8 mouse cellular contexts compared by ENCODE assay signal in the genomic region with DNA sequence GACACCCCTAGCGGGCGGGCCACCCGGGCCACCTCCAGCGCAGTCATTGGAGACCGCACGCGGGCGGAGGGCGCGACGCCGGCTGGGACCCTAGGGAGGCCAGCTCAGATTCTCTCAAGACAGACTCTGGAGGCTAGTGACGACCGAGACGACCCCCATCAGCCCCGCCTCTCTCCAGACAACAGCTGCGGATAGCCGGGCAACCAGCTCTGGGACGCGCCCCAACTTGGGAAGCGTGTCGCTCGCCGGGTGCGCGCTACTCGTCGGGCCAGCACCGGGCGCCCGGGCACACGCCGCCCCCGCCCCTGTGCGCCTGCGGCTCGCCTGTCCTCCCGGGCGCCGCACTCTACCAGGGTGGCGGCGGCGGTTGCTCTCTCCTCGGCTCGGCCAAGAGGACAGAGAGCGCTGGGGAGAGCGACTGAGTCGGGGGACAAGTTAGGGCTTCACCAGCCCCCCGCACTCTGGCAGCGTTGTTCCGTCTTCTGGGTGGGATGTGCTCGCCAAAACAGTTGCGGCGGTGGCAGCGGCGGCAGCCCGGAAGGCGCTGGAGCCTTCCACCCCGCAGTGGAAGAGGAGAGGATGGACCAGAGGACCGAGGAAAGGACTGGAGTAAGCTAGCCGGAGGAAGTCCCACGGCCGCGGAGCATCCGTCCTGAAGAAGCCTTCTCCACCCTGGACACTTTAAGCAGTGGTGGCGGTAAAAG. TPM values are rescaled to one million over a fixed set of nuclear protein-coding genes. Genes with fewer than 3 reads are reported as not detected.
DNase-seq lines count a peak whose midpoint lies in the region; ATAC-seq and TF ChIP-seq lines count a peak whose summit lies in the region.

No protein-coding gene starts in this region.

- H3K4me2 ChIP-seq in kidney, embryonic 15.5 days, result peak overlapping the region; percentile 98
- H3K4me2 ChIP-seq in forebrain, embryonic 12.5 days, result peak overlapping the region; percentile 90
- peak overlapping the region; percentile 63 for H3K4me2 ChIP-seq in heart, postnatal 0 days (ENCODE audit: low read depth, low read length)
- peak overlapping the region; percentile 94 for H3K4me2 ChIP-seq in neural tube, embryonic 12.5 days (replicated peaks)

- H3K27ac ChIP-seq in kidney, embryonic 15.5 days, result no peak overlapping the region
- no peak overlapping the region for H3K27ac ChIP-seq in forebrain, embryonic 12.5 days
- H3K27ac ChIP-seq in heart, postnatal 0 days (ENCODE audit: low read depth), result no peak overlapping the region
- peak overlapping the region; percentile 61; the same call in 1 of the 2 replicates for H3K27ac ChIP-seq in limb, embryonic 10.5 days
- H3K27ac ChIP-seq in neural tube, embryonic 12.5 days, result no peak overlapping the region

- H3K9ac ChIP-seq in kidney, embryonic 15.5 days, result peak overlapping the region; percentile 26; the same call in 1 of the 2 replicates
- H3K9ac ChIP-seq in forebrain, embryonic 12.5 days, result peak overlapping the region; percentile 55
- H3K9ac ChIP-seq in heart, postnatal 0 days (replicated peaks; ENCODE audit: low read depth, low read length), result no peak overlapping the region
- peak overlapping the region; percentile 71 for H3K9ac ChIP-seq in neural tube, embryonic 12.5 days

- WGBS in kidney, embryonic 15.5 days, result under 1% methylated on average over 64 of the region's 66 CpGs
- WGBS in forebrain, embryonic 12.5 days, result under 1% methylated on average over 66 of the region's 66 CpGs
- WGBS in heart, postnatal 0 days, result 2% methylated on average over 66 of the region's 66 CpGs
- WGBS in limb, embryonic 10.5 days, result under 1% methylated on average over 66 of the region's 66 CpGs
- under 1% methylated on average over 66 of the region's 66 CpGs for WGBS in neural tube, embryonic 12.5 days

- no peaks in the 10 kb centered on the region for H3K9me3 ChIP-seq in kidney, embryonic 15.5 days (replicated peaks)
- H3K9me3 ChIP-seq in forebrain, embryonic 12.5 days, result no peaks in the 10 kb centered on the region
- no peaks in the 10 kb centered on the region for H3K9me3 ChIP-seq in heart, postnatal 0 days (replicated peaks; ENCODE audit: control insufficient read depth, low read length)
- H3K9me3 ChIP-seq in limb, embryonic 10.5 days (replicated peaks), result no peaks in the 10 kb centered on the region
- no peaks in the 10 kb centered on the region for H3K9me3 ChIP-seq in neural tube, embryonic 12.5 days

- TF ChIP-seq POLR2A in brain, embryonic 14.5 days (IDR thresholded peaks at IDR 0.05; ENCODE audit: borderline replicate concordance, extremely low read depth, insufficient read depth, insufficient read length, poor library complexity, severe bottlenecking), result no peak

- H3K36me3 ChIP-seq in kidney, embryonic 15.5 days, result no peaks in the 10 kb centered on the region
- no peaks in the 10 kb centered on the region for H3K36me3 ChIP-seq in forebrain, embryonic 12.5 days (replicated peaks)
- H3K36me3 ChIP-seq in heart, postnatal 0 days (replicated peaks; ENCODE audit: control insufficient read depth, insufficient read depth, low read length), result no peaks in the 10 kb centered on the region
- H3K36me3 ChIP-seq in limb, embryonic 10.5 days, result no peaks in the 10 kb centered on the region
- no peaks in the 10 kb centered on the region for H3K36me3 ChIP-seq in neural tube, embryonic 12.5 days

- DNase-seq in kidney, adult 11 months, result no peak
- peak; percentile 74 for DNase-seq in brain, embryonic 14.5 days (ENCODE audit: low read depth)
- DNase-seq in heart, postnatal 0 days (ENCODE audit: low spot score), result no peak
- peak; percentile 70 for DNase-seq in limb, embryonic 10.5 days (ENCODE audit: low spot score)
- no peak for DNase-seq in adipocyte (ENCODE audit: low spot score)

- TF ChIP-seq EP300 in heart, postnatal 0 days (IDR thresholded peaks at IDR 0.05; ENCODE audit: low read depth), result no peak

- peaks cover 62% of the 10 kb centered on the region for H3K27me3 ChIP-seq in kidney, embryonic 15.5 days
- H3K27me3 ChIP-seq in forebrain, embryonic 12.5 days, result peaks cover 47% of the 10 kb centered on the region
- H3K27me3 ChIP-seq in heart, postnatal 0 days (ENCODE audit: control insufficient read depth, insufficient read depth, low read length), result peaks cover 54% of the 10 kb centered on the region
- H3K27me3 ChIP-seq in limb, embryonic 10.5 days (ENCODE audit: low read depth, poor library complexity, severe bottlenecking), result peaks cover 54% of the 10 kb centered on the region
- H3K27me3 ChIP-seq in neural tube, embryonic 12.5 days (replicated peaks), result peaks cover 37% of the 10 kb centered on the region

- peak; percentile 87 for ATAC-seq in kidney, embryonic 15.5 days (replicated peaks; ENCODE audit: low FRiP score)
- peak; percentile 87 for ATAC-seq in forebrain, embryonic 12.5 days (ENCODE audit: low FRiP score)
- 0 out of 2 replicates have a peak, but pooled peaks have one; percentile 27 for ATAC-seq in heart, postnatal 0 days (ENCODE audit: insufficient read depth, low read depth)
- peak; percentile 88 for ATAC-seq in neural tube, embryonic 12.5 days (ENCODE audit: low FRiP score, low read depth)

- peak overlapping the region; percentile 60 for H3K4me3 ChIP-seq in kidney, embryonic 15.5 days (replicated peaks)
- H3K4me3 ChIP-seq in forebrain, embryonic 12.5 days (replicated peaks), result peak overlapping the region; percentile 63
- H3K4me3 ChIP-seq in heart, postnatal 0 days (ENCODE audit: low read depth, low read length), result peak overlapping the region; percentile 44
- H3K4me3 ChIP-seq in limb, embryonic 10.5 days, result peak overlapping the region; percentile 62
- peak overlapping the region; percentile 62 for H3K4me3 ChIP-seq in neural tube, embryonic 12.5 days

- H3K4me1 ChIP-seq in kidney, embryonic 15.5 days, result peaks cover 26% of the 10 kb centered on the region
- peaks cover 14% of the 10 kb centered on the region for H3K4me1 ChIP-seq in forebrain, embryonic 12.5 days
- no peaks in the 10 kb centered on the region for H3K4me1 ChIP-seq in heart, postnatal 0 days (ENCODE audit: control insufficient read depth, insufficient read depth)
- H3K4me1 ChIP-seq in limb, embryonic 10.5 days, result peaks cover 41% of the 10 kb centered on the region
- peaks cover 14% of the 10 kb centered on the region for H3K4me1 ChIP-seq in neural tube, embryonic 12.5 days

- no peak for TF ChIP-seq CTCF in brain, embryonic 14.5 days (IDR thresholded peaks at IDR 0.05; ENCODE audit: borderline replicate concordance, extremely low read depth, insufficient read depth, insufficient read length)
- TF ChIP-seq CTCF in heart, postnatal 0 days (IDR thresholded peaks at IDR 0.05; ENCODE audit: low read depth), result no peak

RNA-seq across cellular contexts. Expression of a gene that starts 0.5 kb away (rescaled TPM):
- polyA plus RNA-seq in kidney, embryonic 15.5 days (2015; fragmentation: Nextera tagmentation; extraction: Ambion mirVana), result 0.14 and 0.29 TPM in 2 replicates
- polyA plus RNA-seq in brain, embryonic 14.5 days (2012; rRNA removed), result 3.4 and 6.5 TPM in 2 replicates
- polyA plus RNA-seq in forebrain, embryonic 12.5 days (2016; fragmentation: Nextera tagmentation; extraction: Ambion mirVana), result 0.96 and 1.6 TPM in 2 replicates
- 0.27 TPM in 1 of 2 replicates, not detected in the other for total RNA-seq in heart, postnatal 0 days (2014; rRNA removed; ENCODE audit: low replicate concordance)
- polyA plus RNA-seq in heart, postnatal 0 days (2015; fragmentation: Nextera tagmentation; extraction: Ambion mirVana), result 0.14 and 0.21 TPM in 2 replicates
- polyA plus RNA-seq in limb, embryonic 10.5 days (2016; fragmentation: Nextera tagmentation; extraction: Ambion mirVana), result 0.18 and 0.26 TPM in 2 replicates
- 4.6 and 4.8 TPM in 2 replicates for polyA plus RNA-seq in neural tube, embryonic 12.5 days (2016; fragmentation: Nextera tagmentation; extraction: Ambion mirVana)

Comparison
In these comparisons a context has a peak if more than half of its experiments do, and no peak if none do; other contexts are left out.
1. ATAC-seq: peak in every context shown above with its lines; median percentile 88 in neural tube, embryonic 12.5 days; 87 in kidney, embryonic 15.5 days; 87 in forebrain, embryonic 12.5 days; 27 in heart, postnatal 0 days.
2. DNase-seq: peak in brain, embryonic 14.5 days (single experiment) and limb, embryonic 10.5 days (single experiment); none in kidney, adult 11 months (single experiment), heart, postnatal 0 days (single experiment) and adipocyte (single experiment).
3. Peak in every context shown above with its lines, with median percentiles within 50 percentile points of each other: H3K4me2 ChIP-seq and H3K4me3 ChIP-seq.